Mouse (Mus musculus) MEL-GATA-1-ER (cell line): ENCODE measurements around the gene Prr11.

Experiments used
- DNase-seq: peaks from one replicate; pipeline ENCODE4 v3.0.0-alpha.2; 2012; ENCODE audit warnings: low read depth; ENCODE audit errors: extremely low read depth

The Prr11 gene

DNA sequence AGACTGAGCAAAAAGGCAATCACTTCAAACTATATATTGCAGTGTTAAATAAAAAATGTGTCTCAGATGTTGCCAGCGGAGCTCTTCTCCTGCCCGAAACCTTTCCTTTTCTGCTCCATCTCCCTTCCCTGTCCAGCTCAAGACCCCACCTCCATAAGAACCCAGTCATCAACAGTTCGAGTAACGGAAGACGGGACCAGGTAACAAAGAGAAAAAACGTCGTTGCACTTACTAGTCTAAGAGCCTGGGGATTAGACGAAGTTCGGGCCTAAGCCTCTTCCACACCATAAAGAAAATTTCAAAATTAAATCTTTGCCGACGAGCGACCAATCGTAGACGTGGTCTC lies at the start of gene Prr11:
Gene Prr11, minus strand, starts transcription at position 300 of the 346 bp plus-strand sequence.
- no peak for DNase-seq

DNA sequence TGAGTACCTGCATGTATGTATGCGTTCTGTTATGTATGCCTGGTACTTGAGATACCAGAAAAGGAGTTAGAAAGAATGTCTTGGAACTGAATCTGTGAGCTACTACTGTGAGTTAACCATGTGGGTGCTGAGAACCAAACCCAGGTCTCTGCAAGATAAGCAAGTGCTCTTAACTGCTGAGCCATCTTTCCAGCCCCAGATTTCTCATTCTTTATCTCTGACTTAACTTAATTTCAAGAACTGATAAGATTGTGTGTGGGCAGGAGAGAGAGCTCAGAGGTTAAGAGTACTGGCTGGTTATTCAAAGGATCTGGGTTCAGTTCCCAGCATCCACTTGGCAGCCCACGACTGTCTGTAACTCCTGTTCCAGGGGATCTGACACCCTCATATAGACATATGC lies 49.5 kb upstream of the Prr11 start:
- no peak for DNase-seq

- DNase-seq, result no peak
These were observed 27.7 kb upstream of the Prr11 start for GRCm38 (mm10) chr11:87136233-87136632.

GRCm38 (mm10) chr11:87126824-87127816 lies 18.6 kb upstream of the Prr11 start, which contains the start of gene Trim37:
Gene Trim37 (plus strand): TSS chr11:87127077.
- DNase-seq, result peak; percentile 68

DNA sequence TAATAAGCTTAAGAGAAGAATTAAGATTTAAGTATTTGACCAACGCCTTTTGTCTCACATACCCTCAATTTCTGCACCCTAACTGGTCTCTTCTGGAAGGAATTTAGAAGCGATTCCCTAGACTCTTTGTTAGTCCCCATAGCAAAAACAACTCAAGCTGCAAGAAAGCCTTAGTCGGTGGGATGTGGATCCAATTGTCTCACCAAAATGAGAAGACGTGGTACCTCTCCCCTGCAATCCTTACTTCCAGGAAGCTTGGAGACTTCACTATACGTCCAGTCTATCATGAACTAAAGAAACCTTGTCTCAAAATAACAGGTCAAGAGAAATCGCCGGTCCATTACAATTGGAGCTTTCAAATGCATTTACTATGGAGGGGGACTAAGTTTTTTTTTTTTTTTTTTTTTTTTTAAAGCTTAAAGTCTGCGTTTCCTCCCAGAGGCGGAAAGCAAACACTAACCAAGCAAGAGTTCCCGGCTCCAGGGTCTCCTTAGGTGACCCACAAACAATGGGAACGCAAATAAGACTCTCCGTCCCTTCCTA lies 17.8 kb upstream of the Prr11 start:
- no peak for DNase-seq

- no peak for DNase-seq
These were observed 17.1 kb upstream of the Prr11 start for GRCm38 (mm10) chr11:87125562-87125961.

DNA sequence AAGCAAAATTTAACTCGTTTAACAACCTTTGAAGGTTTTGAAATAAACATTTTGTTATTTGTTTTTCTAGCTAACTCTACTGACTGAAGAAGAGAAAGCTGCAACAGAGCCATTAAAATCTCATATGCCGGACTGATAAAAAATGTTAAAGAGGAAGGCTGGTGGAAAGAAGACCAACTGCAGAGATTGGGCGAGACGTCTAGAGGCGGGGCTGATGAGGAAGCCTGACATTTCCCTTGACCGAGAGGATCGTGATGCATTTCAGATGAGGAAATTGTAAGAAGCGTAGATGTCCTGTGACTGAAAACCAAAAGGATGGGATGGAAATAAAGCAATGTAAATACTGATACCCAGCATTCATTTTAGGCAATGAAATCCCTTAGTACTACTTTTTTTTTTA lies 13.4 kb upstream of the Prr11 start:
- DNase-seq, result no peak

DNA sequence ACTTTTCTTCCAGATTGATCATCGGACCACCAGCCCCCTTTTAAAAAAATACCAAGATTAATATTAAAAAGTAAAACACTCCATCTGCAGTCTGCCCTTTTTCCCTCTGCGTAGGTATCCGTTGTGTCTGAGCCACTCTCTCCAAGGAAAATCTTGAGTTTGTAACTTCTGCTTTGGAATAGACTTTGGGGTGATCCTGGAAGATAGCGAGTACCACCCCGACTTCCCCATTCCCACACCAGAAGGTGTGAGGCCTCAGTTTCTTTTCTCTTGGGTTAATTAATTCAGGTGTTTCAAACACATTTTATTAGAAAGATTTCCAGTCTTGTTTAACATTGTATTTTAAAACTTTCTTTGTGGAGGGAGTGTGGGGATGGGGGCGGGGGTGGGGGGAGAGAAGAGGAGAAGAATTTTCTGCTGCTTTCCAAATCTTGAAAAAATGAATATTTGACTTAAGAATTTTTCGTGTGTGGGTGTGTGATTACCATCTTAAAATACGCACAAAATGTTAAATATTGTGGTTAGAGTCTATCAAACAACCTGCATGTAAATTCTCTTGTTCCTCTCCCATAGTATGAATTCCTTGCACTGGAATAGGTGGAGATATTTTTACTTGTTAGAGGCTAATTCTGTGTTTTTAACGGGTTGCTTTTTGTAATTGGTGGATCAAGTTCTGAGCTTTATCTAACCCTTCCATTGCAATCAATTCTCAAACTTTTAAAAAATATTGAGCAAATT lies 1.8 kb upstream of the Prr11 start:
- no peak for DNase-seq

- no peak for DNase-seq
These were observed 1.1 kb upstream of the Prr11 start for GRCm38 (mm10) chr11:87109519-87110171.

DNA sequence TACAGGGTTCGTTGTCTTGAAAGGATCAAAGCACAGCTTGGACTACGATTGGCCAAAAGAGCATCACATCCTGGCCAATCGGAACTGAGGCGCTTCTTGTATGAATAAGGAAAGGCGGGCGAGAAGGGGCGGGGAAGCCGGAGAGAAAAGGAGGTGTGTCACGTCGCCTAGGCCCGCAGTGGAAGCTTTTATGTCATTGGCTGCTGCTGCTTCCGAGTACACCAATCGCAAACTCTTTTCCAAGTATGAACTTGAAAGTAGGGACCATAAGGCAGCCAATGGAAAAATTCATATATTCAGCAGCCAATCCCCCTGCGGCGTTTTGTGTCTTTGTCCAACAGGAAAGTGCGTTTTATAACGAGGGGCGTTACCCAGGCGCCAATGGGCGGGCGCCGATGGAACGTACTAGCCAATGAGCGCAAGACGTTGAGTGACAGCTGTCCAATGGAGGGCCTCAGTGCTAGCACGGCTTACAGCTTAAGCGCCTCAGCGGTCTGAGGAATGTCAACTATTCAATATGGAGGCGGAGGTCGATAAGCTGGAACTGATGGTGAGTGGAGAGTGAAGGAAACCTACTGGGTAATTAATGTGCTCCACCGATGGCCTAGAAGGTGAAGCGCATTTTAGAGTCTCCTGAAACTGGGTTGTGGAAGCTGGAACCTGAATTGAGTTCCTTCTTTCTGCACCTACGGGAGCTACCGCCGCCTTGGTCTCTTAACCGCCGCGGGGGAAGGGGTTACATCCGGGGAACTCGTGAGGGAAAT lies 429 bp upstream of the Prr11 start, which contains the start of gene Ska2:
Gene Ska2, plus strand, starts transcription at position 480 of the 764 bp plus-strand sequence.
- DNase-seq, result peak; percentile 100

DNA sequence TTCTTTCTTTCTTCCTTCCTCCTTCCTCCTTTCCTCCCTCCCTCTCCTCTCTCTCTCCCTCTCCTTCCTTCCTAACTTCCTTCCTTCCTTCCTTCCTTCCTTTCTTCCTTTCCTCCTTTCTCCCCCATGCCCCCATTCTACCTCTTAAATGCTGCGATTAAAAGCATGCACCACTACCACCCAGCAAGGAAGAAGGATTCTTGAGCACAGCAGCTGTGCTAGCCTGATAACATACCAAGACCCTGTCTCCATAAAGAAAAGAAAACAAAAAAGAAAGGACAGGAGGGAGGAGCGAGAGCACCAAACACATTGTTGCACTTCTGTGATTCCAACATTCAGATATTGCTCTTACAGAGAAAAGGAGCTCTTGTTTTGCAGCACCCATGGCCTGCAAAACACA lies 21.4 kb downstream of the Prr11 start:
- DNase-seq, result peak; percentile 67

DNA sequence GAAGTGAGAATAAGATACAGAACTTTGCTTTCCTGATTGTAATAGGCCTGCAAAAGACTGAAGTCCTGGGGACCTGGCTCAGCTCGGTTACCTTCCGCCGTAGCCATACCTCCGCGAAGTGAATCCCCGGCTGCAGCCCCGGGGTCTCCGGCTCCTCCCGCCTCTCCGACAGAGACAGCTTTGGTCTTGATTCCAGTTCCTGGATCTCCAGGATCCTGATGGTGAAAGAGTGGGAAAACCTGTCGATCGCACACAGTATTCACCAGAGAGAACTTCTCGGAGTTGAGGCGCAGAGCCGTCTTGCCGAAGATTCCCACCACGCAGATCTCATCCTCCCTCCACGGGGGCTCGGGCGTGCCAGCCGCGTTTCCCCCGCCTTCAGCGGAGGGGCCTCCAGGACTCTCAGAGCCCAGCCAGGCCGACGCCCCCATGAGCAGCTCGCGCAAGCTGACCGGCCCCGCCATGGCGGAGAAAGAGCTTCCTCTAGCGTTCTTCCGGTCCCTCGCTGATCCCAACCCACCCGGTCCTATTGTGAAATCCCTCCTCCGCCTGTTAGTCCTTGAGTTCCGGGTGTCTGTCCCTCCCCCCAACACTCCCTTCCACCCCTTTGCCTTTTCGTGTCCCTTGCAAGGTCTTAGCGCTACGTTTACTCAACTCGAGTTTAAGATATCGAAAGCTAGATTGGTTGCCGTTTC lies 22.1 kb downstream of the Prr11 start, which contains the start of gene Smg8:
Gene Smg8, minus strand, starts transcription at position 485 of the 695 bp plus-strand sequence.
- peak; percentile 89 for DNase-seq

GRCm38 (mm10) chr11:87085461-87085860 lies 23.0 kb downstream of the Prr11 start:
- DNase-seq, result no peak

DNA sequence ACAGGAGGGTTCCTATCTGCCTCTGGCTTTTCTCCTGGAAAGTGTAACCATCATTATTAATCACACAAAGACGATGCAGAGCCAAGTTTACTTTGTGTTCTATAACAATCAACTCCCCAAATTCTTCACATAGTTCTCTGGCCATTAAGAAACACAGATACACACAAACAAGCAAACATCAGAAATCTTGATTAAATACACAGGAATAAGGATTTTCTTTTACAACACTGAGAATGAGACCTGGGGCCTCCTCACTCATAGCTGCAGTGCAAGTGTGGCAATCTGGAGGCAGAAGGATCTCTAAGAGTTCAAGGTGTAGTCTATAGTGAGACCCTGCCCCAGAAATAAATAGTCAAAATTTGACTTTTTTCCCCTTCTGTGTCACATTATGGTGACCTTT lies 24.8 kb downstream of the Prr11 start:
- no peak for DNase-seq

DNA sequence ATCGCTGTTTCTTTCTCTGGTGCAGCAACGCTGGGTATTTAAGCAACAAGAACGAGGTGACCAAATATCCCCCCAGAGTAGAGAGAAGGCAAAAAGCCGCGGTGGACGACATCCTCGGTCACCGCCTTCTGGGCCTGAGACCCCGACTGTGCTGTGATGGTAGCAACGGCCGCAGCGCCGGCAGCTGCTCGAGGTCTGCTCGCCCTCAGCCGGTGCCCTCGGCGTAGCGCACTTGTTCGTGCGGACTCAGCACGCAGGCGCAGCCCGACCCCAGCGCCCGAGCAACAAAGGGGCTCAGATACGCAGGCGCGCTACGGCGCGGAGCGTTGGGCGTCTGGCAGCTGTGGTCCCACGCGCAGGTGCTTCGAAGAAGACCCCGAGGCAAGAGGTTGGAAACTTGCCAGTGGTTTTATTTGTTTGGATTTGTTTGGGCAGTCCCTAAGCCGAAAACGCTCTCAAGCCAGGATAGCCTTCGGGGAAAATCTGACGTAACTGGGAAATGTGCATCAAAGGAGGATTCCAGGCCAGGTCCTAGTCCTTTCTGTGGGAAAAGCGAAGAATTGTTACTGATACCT lies 34.6 kb downstream of the Prr11 start, which contains the start of gene Gdpd1:
Gene Gdpd1, minus strand, starts transcription at position 197 of the 575 bp plus-strand sequence.
- DNase-seq, result peak; percentile 84

DNA sequence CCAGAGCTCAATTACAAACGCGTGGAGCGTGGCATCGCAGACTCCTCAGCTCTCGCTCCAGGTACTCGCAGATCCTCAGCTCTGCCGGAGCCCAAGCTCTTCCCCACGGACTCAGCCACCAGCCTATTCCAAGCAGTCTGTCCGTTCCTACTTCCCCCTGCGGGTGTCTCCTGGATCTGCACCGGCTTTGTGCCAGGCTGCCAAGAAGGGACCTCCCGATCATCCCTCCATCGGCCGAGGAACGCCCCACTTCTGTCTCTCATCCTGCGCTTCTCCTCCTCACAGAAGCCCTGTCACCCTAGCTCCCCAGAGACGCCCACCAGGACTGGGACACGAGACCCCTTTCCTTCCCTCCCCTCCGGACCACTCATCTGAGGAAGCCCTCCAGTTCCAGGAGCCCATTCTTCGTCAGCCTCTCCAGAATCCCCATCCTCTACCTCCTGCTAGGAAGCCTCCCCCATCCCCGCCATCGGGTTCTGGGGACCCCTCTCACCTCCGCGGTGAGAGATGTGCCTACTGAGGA lies 35.1 kb downstream of the Prr11 start:
- peak; percentile 53 for DNase-seq

- no peak for DNase-seq
These were observed 46.4 kb downstream of the Prr11 start for GRCm38 (mm10) chr11:87062087-87062486.

GRCm38 (mm10) chr11:87060410-87060809 lies 48.1 kb downstream of the Prr11 start:
- no peak for DNase-seq

GRCm38 (mm10) chr11:87056286-87056685 lies 52.2 kb downstream of the Prr11 start:
- no peak for DNase-seq
